Mouse (Mus musculus) lung, postnatal 36 days (tissue): ENCODE results near the gene Acap1.
A peak's percentile ranks its signal among the peaks of the same experiment; 100 is the strongest.

Experiments
- DNase-seq: peaks from one replicate; pipeline ENCODE4 v3.0.0; 2022; ENCODE audit warnings: mixed read lengths

Gene Acap1

DNA sequence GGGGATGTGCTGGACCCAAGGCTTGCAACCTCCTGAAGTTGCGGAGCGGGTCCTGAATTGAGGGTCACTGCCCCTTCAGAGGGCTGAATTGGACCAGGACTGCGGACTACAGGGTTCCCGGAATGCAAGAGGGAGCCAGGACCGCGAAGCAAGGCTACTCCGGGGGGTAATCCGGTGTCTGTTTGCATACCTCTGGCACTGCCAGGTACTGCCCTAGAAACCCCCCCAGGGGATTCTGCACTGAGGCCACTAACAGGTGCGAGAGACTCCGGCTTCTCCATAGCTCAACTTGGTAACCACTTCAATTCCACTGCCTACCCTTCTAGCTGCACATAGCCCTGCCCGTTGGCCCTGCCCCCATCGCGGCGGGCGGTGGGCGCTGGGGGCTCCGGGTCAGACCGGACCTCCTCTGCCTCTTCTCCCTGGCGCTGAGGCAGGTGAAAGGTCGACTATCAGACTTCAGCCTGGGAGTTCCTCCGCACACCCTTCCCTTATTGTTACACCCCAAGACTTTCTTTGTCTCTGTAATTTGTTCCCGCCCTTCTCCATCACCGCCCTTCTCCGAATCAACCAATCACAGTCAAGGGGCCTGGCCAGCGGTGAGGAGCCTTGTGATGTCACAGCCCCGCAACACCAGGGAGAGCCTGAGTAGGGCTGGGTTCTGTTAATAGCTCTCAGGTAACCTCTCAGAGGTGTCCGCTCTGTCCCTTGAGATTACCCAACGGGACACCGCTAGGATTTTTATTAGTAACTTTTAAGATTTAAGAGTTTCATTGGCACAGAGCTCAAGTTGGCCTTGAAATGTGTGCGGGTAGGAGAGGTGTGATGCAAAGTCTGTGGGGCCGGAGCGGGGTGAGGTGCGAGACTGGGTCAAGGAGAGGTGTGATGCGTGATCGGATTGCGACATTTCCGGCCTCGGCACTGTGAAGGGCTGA lies 5.4 kb upstream of the Acap1 start, which contains the start of the genes 2810408A11Rik and Neurl4:
Gene 2810408A11Rik (minus strand): TSS at position 517 of the 935 bp plus-strand sequence.
Gene Neurl4 (plus strand): TSS at position 602 of the 935 bp plus-strand sequence.
- DNase-seq = peak; percentile 96

DNA sequence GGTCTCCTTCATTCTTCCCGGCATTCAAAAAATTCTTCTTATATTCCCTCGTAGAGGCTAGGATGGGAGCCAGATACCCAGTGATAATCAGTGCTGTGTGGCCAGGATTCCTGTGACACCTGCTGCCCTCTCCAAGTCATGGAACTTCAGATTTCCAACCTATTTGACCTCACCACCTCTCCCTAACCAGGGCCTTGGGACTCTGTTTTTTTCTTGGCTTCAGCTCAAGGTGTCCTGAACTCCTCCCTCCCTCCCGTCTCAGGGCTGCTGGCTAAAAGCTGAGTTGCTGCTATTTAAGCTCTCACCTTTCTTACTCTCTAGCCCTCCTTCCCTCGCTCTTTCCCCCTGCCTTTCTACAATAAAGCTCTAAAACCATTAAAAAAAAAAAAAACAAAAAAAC lies 4.5 kb upstream of the Acap1 start:
- DNase-seq = no peak

DNA sequence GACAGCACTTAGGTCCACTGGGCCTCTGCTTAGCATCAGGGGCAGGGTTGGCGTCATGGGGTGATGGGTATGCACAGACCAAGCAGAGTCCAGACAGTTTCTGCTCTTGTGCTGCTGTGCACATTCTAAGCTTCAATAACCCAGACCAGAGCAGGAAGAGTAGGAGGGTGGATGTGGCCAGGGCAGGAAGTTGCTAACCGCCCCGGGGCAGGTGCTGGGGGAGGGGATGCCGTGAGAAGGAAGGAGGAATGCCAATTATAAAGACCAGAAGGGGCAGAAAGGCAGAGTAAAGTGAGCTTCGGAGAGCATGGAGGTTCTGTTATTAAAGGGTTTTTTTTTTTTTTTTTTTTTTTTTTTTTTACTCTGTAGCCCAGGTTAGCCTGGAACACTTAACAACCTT lies 668 bp downstream of the Acap1 start:
- DNase-seq = peak; percentile 61

- no peak for DNase-seq
Measured at GRCm38 (mm10) chr11:69891482-69891881, 3.9 kb downstream of the Acap1 start.

DNA sequence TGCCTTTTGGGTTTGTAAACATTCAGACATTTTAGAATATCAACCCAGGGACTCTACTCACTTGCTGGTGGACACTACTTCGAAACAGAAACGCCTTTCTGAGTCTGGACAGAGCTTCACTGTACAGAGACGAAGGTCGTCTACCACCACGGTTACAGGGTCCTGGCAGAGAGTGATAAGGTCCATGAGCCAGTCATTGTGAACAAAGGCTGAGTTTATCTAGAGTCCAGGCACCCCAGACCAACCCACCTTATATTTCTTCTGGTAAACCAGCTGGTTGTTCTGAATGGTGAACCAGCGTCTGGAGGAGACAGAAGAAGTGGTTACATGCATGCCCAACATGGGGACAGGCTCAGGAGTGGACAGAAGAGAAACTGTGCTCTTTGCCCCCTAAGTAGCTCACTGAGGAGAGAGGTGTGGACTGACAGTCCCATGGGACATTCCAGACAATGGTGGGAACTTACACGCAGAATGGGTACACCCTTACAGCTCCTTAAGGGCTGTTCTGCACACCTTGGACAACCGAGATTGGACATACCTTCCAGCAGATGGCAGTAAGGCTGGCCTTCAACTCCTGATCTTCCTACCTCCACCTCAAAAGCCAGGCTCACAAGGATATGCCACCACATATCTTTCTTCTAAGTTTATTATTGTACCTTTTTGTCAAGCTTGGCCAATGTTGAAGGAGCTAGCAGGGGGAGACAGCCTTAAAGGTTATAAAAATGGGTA lies 8.3 kb downstream of the Acap1 start:
- DNase-seq = peak; percentile 74

DNA sequence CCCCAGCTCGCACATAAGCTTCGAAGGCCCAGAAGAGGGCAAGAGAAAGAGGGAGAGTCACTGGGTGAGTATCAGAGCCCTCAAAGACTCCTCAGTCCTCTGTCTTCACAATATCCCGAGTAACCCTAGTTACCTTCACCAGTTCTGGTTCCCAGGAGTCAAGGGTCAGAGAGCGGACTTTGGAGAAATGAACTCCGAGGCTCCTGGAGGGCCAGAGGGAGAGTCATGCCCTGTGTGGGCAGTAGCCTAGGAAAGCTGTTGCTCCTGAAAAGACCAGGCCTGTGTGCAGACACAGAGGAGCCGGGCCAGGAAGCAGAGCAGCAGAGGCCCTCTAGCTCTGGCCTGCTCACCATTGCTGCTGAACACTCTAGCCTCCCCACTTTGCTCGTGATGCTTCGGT lies 10.7 kb downstream of the Acap1 start:
- no peak for DNase-seq

GRCm38 (mm10) chr11:69884240-69884639 lies 11.1 kb downstream of the Acap1 start:
- DNase-seq = no peak

DNA sequence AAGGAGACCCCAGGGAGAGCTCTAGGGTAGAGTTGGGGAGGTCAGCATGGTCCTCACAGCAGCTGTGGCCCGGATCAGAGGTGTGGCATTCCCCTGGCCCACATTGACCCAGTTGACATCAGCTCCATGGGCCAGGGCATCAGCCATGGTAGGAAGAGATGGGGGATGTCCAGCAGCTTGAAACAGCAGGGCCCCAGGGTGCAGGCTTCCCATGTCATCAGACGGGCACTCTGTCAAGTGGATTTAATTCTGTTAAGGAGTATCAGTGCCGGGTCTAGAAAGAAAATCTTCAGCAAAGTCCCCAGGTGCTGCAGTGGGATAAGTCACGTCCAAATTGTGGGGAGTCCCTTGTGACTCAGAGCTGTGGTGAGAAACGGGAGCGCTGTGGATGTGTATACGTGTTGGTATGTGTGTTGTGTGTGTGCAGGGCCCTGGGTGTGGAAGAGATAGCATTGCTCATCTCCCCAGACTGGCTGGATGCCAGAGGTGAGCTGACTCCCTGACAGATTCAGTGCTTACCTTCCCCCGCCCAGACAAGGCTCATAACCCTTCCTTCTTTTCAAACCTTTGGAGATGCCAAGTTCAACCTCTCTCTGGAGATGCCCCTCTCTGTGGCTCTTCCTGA lies 11.7 kb downstream of the Acap1 start:
- no peak for DNase-seq

- DNase-seq = peak; percentile 64
Measured at GRCm38 (mm10) chr11:69883066-69883465, 12.3 kb downstream of the Acap1 start.

GRCm38 (mm10) chr11:69881787-69882670 lies 13.3 kb downstream of the Acap1 start:
- DNase-seq = no peak

DNA sequence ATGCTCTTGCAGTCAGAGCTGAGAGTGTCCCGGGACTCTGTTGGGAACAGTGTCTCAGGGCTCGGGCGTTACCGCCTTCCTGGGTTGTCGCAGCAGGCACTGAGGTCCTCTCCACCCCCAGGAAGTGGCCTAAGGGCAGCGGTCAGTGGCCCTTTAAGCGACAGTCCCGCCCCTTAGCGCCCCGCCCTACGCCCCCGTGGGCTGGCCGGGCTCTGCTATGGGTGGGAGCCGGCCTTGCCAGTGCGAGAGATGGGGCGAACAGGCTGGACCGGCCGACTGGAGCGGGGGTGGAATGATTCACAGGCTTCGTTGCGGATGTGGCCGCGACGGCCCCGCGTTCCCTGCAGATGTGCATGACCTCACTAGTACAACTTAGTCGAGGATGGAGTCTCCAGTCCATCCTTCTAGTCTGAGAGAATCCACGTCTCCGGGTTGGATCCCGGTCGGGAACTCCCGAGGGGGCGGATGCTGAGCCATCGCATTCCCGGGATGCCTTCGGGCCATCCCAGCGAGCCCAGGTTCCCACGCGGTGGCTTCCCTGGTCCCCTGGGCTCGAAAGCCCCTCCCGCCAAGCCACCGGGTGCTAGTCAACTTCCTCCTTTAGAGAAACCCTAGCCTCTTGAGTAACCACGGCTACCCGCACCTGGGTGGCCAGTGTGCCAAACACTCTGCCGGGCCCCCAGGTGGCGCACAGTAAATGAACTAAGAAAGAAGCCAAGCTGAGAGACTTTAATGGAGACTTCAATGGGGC lies 14.3 kb downstream of the Acap1 start, which contains the start of gene Kctd11:
Gene Kctd11 (minus strand): TSS at position 554 of the 751 bp plus-strand sequence.
- DNase-seq = peak; percentile 96

DNA sequence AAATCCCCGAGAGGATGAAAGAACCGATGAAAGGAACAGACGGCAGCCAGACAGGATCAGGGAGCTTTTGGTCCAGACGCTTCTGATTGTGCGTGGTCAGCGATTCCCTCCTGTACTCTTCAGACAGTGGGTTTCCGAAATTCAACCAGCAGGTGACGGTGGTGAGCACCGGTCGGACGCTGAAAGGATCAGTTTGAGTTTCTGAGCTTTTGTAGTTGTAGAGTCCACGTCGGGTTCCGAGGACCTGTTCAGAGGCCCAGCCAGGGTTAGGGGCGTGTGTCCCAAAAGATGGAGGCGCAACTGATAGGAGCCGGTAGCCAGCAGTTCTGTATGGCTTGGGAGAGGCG lies 14.9 kb downstream of the Acap1 start:
- peak; percentile 88 for DNase-seq

GRCm38 (mm10) chr11:69879711-69880110 lies 15.6 kb downstream of the Acap1 start:
- DNase-seq = no peak

GRCm38 (mm10) chr11:69878952-69879351 lies 16.4 kb downstream of the Acap1 start:
- DNase-seq = no peak

GRCm38 (mm10) chr11:69878399-69878798 lies 16.9 kb downstream of the Acap1 start:
- DNase-seq = no peak

DNA sequence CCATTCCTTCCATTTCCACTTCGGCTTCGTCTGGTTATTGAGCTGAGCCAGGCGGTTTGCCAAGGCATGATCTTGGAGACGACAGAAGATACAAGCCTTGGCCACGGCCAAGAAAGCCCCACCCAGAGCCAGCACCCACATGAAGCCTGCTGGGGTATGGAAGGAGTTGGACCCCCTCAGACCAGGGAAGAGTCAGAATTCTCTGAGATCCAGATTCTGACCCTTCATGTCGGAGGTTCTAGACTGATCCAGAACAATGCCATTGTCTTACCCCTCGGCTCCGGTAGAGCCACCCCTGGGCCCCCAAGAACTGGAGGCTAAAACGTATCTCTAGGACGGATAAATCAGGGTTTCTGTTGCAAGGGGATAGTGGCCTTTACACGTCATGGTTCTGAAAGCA lies 17.5 kb downstream of the Acap1 start, which contains the start of gene Tmem95:
Gene Tmem95 (minus strand): TSS at position 141 of the 400 bp plus-strand sequence.
- no peak for DNase-seq

- DNase-seq = peak; percentile 92
Measured at GRCm38 (mm10) chr11:69876867-69877266, 18.5 kb downstream of the Acap1 start.

DNA sequence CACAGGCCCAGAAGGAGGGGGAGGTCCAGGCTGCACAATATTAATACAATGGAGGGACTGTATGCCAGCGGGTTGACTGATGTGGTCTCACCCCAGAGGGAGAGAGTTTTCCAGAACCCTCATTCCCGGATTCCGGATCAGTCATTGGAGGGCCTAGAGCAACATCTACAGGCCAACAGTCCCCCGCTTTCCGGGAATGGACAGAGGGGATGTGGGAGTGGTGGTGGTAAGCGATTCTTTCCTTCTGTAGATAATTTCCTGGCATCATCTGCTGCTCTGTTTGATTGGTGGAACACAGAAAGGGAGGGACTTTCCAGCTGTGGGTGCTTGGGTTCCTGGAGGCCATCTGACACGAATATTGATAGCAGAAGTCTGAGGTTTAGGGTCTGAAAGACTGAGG lies 19.2 kb downstream of the Acap1 start:
- peak; percentile 88 for DNase-seq

GRCm38 (mm10) chr11:69872451-69872850 lies 22.9 kb downstream of the Acap1 start:
- DNase-seq = no peak

DNA sequence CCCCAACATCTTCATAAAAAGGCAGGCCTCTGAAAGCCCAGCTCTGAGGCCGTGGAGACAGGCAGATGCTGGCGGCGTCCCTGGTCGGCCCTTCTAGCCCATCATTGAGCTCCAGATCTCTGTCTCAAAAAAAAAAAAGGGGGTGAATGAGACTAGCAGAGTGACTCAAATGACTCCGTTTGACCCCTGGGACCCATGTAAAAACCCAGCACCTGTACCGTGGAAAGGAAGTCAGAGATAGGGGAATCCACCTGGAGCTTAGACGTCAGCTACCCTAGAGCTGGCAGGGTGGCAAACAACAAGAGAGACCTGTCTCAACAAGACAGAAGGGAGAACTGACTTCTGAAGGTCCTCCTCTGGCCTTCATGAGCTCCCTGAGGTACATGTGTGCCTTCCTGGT lies 23.5 kb downstream of the Acap1 start:
- no peak for DNase-seq
